Mouse (Mus musculus): Measurements from ENCODE around the gene Abhd2. TPM values are rescaled to one million over a fixed set of nuclear protein-coding genes. Genes with fewer than 3 reads are reported as not detected.

The Abhd2 gene
- polyA plus RNA-seq, 1 experiment from 2014 or later = 34.8 TPM

GRCm38 (mm10) chr7:79398426-79398825, 125.4 kb downstream of the Abhd2 start:
- Histone ChIP-seq H3K4me1 (replicated peaks; ENCODE audit: control insufficient read depth, insufficient read depth, low read length) (no peaks in the 10 kb centered on the region), H3K9ac (ENCODE audit: low read depth, low read length) (no peak overlapping the region), H3K4me3 (ENCODE audit: low read depth, low read length) (no peak overlapping the region), H3K27ac (ENCODE audit: low read depth, low read length) (no peak overlapping the region), H3K27me3 (replicated peaks; ENCODE audit: control insufficient read depth, insufficient read depth, low read length) (no peaks in the 10 kb centered on the region), H3K36me3 (ENCODE audit: control insufficient read depth, insufficient read depth) (no peaks in the 10 kb centered on the region), H3K9me3 (ENCODE audit: control insufficient read depth) (no peaks in the 10 kb centered on the region), H3K4me2 (replicated peaks; ENCODE audit: low read depth) (no peak overlapping the region)
- no peak for ATAC-seq
- WGBS = 41% methylated on average over 8 of the region's 8 CpGs
- TF ChIP-seq CTCF (IDR thresholded peaks at IDR 0.05; ENCODE audit: low read depth) = no peak

GRCm38 (mm10) chr7:79398971-79399370, 126.0 kb downstream of the Abhd2 start:
- H3K9me3 ChIP-seq (ENCODE audit: control insufficient read depth) = no peaks in the 10 kb centered on the region
- no peaks in the 10 kb centered on the region for H3K36me3 ChIP-seq (ENCODE audit: control insufficient read depth, insufficient read depth)
- H3K27ac ChIP-seq (ENCODE audit: low read depth, low read length) = no peak overlapping the region
- ATAC-seq = no peak
- no peak overlapping the region for H3K4me2 ChIP-seq (replicated peaks; ENCODE audit: low read depth)
- H3K4me3 ChIP-seq (ENCODE audit: low read depth, low read length) = no peak overlapping the region
- H3K9ac ChIP-seq (ENCODE audit: low read depth, low read length) = no peak overlapping the region
- no peaks in the 10 kb centered on the region for H3K4me1 ChIP-seq (replicated peaks; ENCODE audit: control insufficient read depth, insufficient read depth, low read length)
- TF ChIP-seq CTCF (IDR thresholded peaks at IDR 0.05; ENCODE audit: low read depth) = no peak
- 75% methylated on average over 12 of the region's 12 CpGs for WGBS
- H3K27me3 ChIP-seq (replicated peaks; ENCODE audit: control insufficient read depth, insufficient read depth, low read length) = no peaks in the 10 kb centered on the region

GRCm38 (mm10) chr7:79400296-79400695, 127.3 kb downstream of the Abhd2 start:
- no peaks in the 10 kb centered on the region for H3K4me1 ChIP-seq (replicated peaks; ENCODE audit: control insufficient read depth, insufficient read depth, low read length)
- H3K36me3 ChIP-seq (ENCODE audit: control insufficient read depth, insufficient read depth) = no peaks in the 10 kb centered on the region
- H3K27ac ChIP-seq (ENCODE audit: low read depth, low read length) = no peak overlapping the region
- H3K4me2 ChIP-seq (replicated peaks; ENCODE audit: low read depth) = no peak overlapping the region
- ATAC-seq = no peak
- no peak overlapping the region for H3K4me3 ChIP-seq (ENCODE audit: low read depth, low read length)
- no peaks in the 10 kb centered on the region for H3K27me3 ChIP-seq (replicated peaks; ENCODE audit: control insufficient read depth, insufficient read depth, low read length)
- no peak overlapping the region for H3K9ac ChIP-seq (ENCODE audit: low read depth, low read length)
- no peak for TF ChIP-seq CTCF (IDR thresholded peaks at IDR 0.05; ENCODE audit: low read depth)
- no peaks in the 10 kb centered on the region for H3K9me3 ChIP-seq (ENCODE audit: control insufficient read depth)
- WGBS = 86% methylated on average over 3 of the region's 3 CpGs

GRCm38 (mm10) chr7:79414449-79415375, 141.7 kb downstream of the Abhd2 start:
- ATAC-seq = no peak
- Histone ChIP-seq H3K27me3 (replicated peaks; ENCODE audit: control insufficient read depth, insufficient read depth, low read length) (no peaks in the 10 kb centered on the region), H3K4me2 (replicated peaks; ENCODE audit: low read depth) (no peak overlapping the region), H3K4me1 (replicated peaks; ENCODE audit: control insufficient read depth, insufficient read depth, low read length) (no peaks in the 10 kb centered on the region), H3K9me3 (ENCODE audit: control insufficient read depth) (no peaks in the 10 kb centered on the region), H3K4me3 (ENCODE audit: low read depth, low read length) (no peak overlapping the region), H3K36me3 (ENCODE audit: control insufficient read depth, insufficient read depth) (no peaks in the 10 kb centered on the region), H3K27ac (ENCODE audit: low read depth, low read length) (no peak overlapping the region), H3K9ac (ENCODE audit: low read depth, low read length) (no peak overlapping the region)
- TF ChIP-seq CTCF (IDR thresholded peaks at IDR 0.05; ENCODE audit: low read depth) = no peak
- 77% methylated on average over 18 of the region's 18 CpGs for WGBS

Other genes with a start within 250 kb of the Abhd2 start
- not detected in 2 replicates for gene Acan, start 219.7 kb upstream of the Abhd2 start, polyA plus RNA-seq (2015; fragmentation: Nextera tagmentation; extraction: Ambion mirVana)
- gene Hapln3, start 142.2 kb upstream of the Abhd2 start, polyA plus RNA-seq (2015; fragmentation: Nextera tagmentation; extraction: Ambion mirVana) = 0.25 and 0.48 TPM in 2 replicates
- 217 and 219 TPM in 2 replicates for gene Mfge8, start 124.1 kb upstream of the Abhd2 start, polyA plus RNA-seq (2015; fragmentation: Nextera tagmentation; extraction: Ambion mirVana)
- 0.20 and 0.37 TPM in 2 replicates for gene Rlbp1, start 113.8 kb downstream of the Abhd2 start, polyA plus RNA-seq (2015; fragmentation: Nextera tagmentation; extraction: Ambion mirVana)
- gene Fanci, start 118.7 kb downstream of the Abhd2 start, polyA plus RNA-seq (2015; fragmentation: Nextera tagmentation; extraction: Ambion mirVana) = 1.2 TPM in 2 replicates
- 34.6 and 43.2 TPM in 2 replicates for gene Polg, start 193.2 kb downstream of the Abhd2 start, polyA plus RNA-seq (2015; fragmentation: Nextera tagmentation; extraction: Ambion mirVana)